Mouse (Mus musculus): ENCODE measurements around the gene Bphl. TPM values are rescaled to one million over a fixed set of nuclear protein-coding genes. Genes with fewer than 3 reads are reported as not detected.

Bphl gene
- polyA plus RNA-seq, 1 experiment from 2014 or later = 36.1 TPM

- no peaks in the 10 kb centered on the region for H3K9me3 ChIP-seq (ENCODE audit: control insufficient read depth, low read depth, low read length)
- WGBS = 94% methylated on average over 1 of the region's 1 CpGs
- peaks cover 51% of the 10 kb centered on the region for H3K36me3 ChIP-seq (ENCODE audit: control insufficient read depth, insufficient read depth, low read length)
- H3K9ac ChIP-seq (replicated peaks; ENCODE audit: low read depth, low read length) = no peak overlapping the region
- no peaks in the 10 kb centered on the region for H3K27me3 ChIP-seq (ENCODE audit: control insufficient read depth, insufficient read depth, low read length)
- H3K4me2 ChIP-seq (replicated peaks; ENCODE audit: low read depth, low read length) = no peak overlapping the region
- H3K4me3 ChIP-seq (ENCODE audit: low read depth, low read length) = no peak overlapping the region
- H3K4me1 ChIP-seq (ENCODE audit: control insufficient read depth, insufficient read depth, low read length) = no peaks in the 10 kb centered on the region
- ATAC-seq (ENCODE audit: insufficient number of reproducible peaks, insufficient read depth, low FRiP score, low read depth) = no peak
- no peak overlapping the region for H3K27ac ChIP-seq (ENCODE audit: low read length)
Measured at GRCm38 (mm10) chr13:34018521-34018920, 18.9 kb upstream of the Bphl start.

- H3K9ac ChIP-seq (replicated peaks; ENCODE audit: low read depth, low read length) = no peak overlapping the region
Measured at GRCm38 (mm10) chr13:34021998-34022397, 15.4 kb upstream of the Bphl start.

GRCm38 (mm10) chr13:34032041-34032440, 5.4 kb upstream of the Bphl start:
- WGBS = 83% methylated on average over 2 of the region's 2 CpGs
- Histone ChIP-seq H3K4me1 (ENCODE audit: control insufficient read depth, insufficient read depth, low read length) (peaks cover under 1% of the 10 kb centered on the region; the same call in 1 of the 2 replicates), H3K36me3 (ENCODE audit: control insufficient read depth, insufficient read depth, low read length) (peaks cover 31% of the 10 kb centered on the region), H3K9ac (replicated peaks; ENCODE audit: low read depth, low read length) (no peak overlapping the region), H3K27me3 (ENCODE audit: control insufficient read depth, insufficient read depth, low read length) (no peaks in the 10 kb centered on the region), H3K4me3 (ENCODE audit: low read depth, low read length) (no peak overlapping the region), H3K4me2 (replicated peaks; ENCODE audit: low read depth, low read length) (no peak overlapping the region), H3K9me3 (ENCODE audit: control insufficient read depth, low read depth, low read length) (no peaks in the 10 kb centered on the region), H3K27ac (ENCODE audit: low read length) (no peak overlapping the region)
- no peak for ATAC-seq (ENCODE audit: insufficient number of reproducible peaks, insufficient read depth, low FRiP score, low read depth)

More at GRCm38 (mm10) chr13:34021998-34022397, 15.4 kb upstream of the Bphl start:
- no peak overlapping the region for H3K4me2 ChIP-seq (replicated peaks; ENCODE audit: low read depth, low read length)
- WGBS = 71% methylated on average over 2 of the region's 2 CpGs
- no peaks in the 10 kb centered on the region for H3K4me1 ChIP-seq (ENCODE audit: control insufficient read depth, insufficient read depth, low read length)
- H3K4me3 ChIP-seq (ENCODE audit: low read depth, low read length) = no peak overlapping the region
- H3K27me3 ChIP-seq (ENCODE audit: control insufficient read depth, insufficient read depth, low read length) = no peaks in the 10 kb centered on the region
- no peak for ATAC-seq (ENCODE audit: insufficient number of reproducible peaks, insufficient read depth, low FRiP score, low read depth)
- peaks cover 34% of the 10 kb centered on the region for H3K36me3 ChIP-seq (ENCODE audit: control insufficient read depth, insufficient read depth, low read length)
- H3K27ac ChIP-seq (ENCODE audit: low read length) = no peak overlapping the region
- H3K9me3 ChIP-seq (ENCODE audit: control insufficient read depth, low read depth, low read length) = no peaks in the 10 kb centered on the region

GRCm38 (mm10) chr13:34035424-34035823, 2.0 kb upstream of the Bphl start:
- Histone ChIP-seq H3K4me3 (ENCODE audit: low read depth, low read length) (no peak overlapping the region), H3K27ac (ENCODE audit: low read length) (no peak overlapping the region), H3K9ac (replicated peaks; ENCODE audit: low read depth, low read length) (no peak overlapping the region), H3K4me2 (replicated peaks; ENCODE audit: low read depth, low read length) (no peak overlapping the region), H3K4me1 (ENCODE audit: control insufficient read depth, insufficient read depth, low read length) (peaks cover 16% of the 10 kb centered on the region; the same call in 1 of the 2 replicates), H3K36me3 (ENCODE audit: control insufficient read depth, insufficient read depth, low read length) (peaks cover 14% of the 10 kb centered on the region; the same call in 1 of the 2 replicates), H3K27me3 (ENCODE audit: control insufficient read depth, insufficient read depth, low read length) (no peaks in the 10 kb centered on the region), H3K9me3 (ENCODE audit: control insufficient read depth, low read depth, low read length) (no peaks in the 10 kb centered on the region)
- 75% methylated on average over 3 of the region's 3 CpGs for WGBS
- ATAC-seq (ENCODE audit: insufficient number of reproducible peaks, insufficient read depth, low FRiP score, low read depth) = no peak

GRCm38 (mm10) chr13:34036726-34037125, 671 bp upstream of the Bphl start:
- no peaks in the 10 kb centered on the region for H3K27me3 ChIP-seq (ENCODE audit: control insufficient read depth, insufficient read depth, low read length)
- no peak overlapping the region; the same call in 1 of the 2 replicates for H3K27ac ChIP-seq (ENCODE audit: low read length)
- peaks cover 10% of the 10 kb centered on the region; the same call in 1 of the 2 replicates for H3K36me3 ChIP-seq (ENCODE audit: control insufficient read depth, insufficient read depth, low read length)
- no peak for ATAC-seq (ENCODE audit: insufficient number of reproducible peaks, insufficient read depth, low FRiP score, low read depth)
- WGBS = 71% methylated on average over 5 of the region's 5 CpGs
- H3K4me1 ChIP-seq (ENCODE audit: control insufficient read depth, insufficient read depth, low read length) = peaks cover 16% of the 10 kb centered on the region; the same call in 1 of the 2 replicates
- no peaks in the 10 kb centered on the region for H3K9me3 ChIP-seq (ENCODE audit: control insufficient read depth, low read depth, low read length)
- no peak overlapping the region for H3K9ac ChIP-seq (replicated peaks; ENCODE audit: low read depth, low read length)
- no peak overlapping the region for H3K4me3 ChIP-seq (ENCODE audit: low read depth, low read length)
- H3K4me2 ChIP-seq (replicated peaks; ENCODE audit: low read depth, low read length) = no peak overlapping the region

GRCm38 (mm10) chr13:34038056-34038432, 647 bp downstream of the Bphl start:
- 43% methylated on average over 5 of the region's 5 CpGs for WGBS
- no peak for ATAC-seq (ENCODE audit: insufficient number of reproducible peaks, insufficient read depth, low FRiP score, low read depth)
- Histone ChIP-seq H3K4me3 (ENCODE audit: low read depth, low read length) (peak overlapping the region; percentile 71), H3K27me3 (ENCODE audit: control insufficient read depth, insufficient read depth, low read length) (no peaks in the 10 kb centered on the region), H3K36me3 (ENCODE audit: control insufficient read depth, insufficient read depth, low read length) (peaks cover 4% of the 10 kb centered on the region; the same call in 1 of the 2 replicates), H3K9me3 (ENCODE audit: control insufficient read depth, low read depth, low read length) (no peaks in the 10 kb centered on the region), H3K27ac (ENCODE audit: low read length) (peak overlapping the region; percentile 73), H3K9ac (replicated peaks; ENCODE audit: low read depth, low read length) (peak overlapping the region; percentile 83), H3K4me2 (replicated peaks; ENCODE audit: low read depth, low read length) (peak overlapping the region; percentile 82), H3K4me1 (ENCODE audit: control insufficient read depth, insufficient read depth, low read length) (peaks cover 16% of the 10 kb centered on the region; the same call in 1 of the 2 replicates)

GRCm38 (mm10) chr13:34038901-34039341, 1.5 kb downstream of the Bphl start:
- Histone ChIP-seq H3K36me3 (ENCODE audit: control insufficient read depth, insufficient read depth, low read length) (no peaks in the 10 kb centered on the region), H3K4me1 (ENCODE audit: control insufficient read depth, insufficient read depth, low read length) (peaks cover 16% of the 10 kb centered on the region; the same call in 1 of the 2 replicates), H3K9ac (replicated peaks; ENCODE audit: low read depth, low read length) (no peak overlapping the region), H3K4me2 (replicated peaks; ENCODE audit: low read depth, low read length) (peak overlapping the region; percentile 82), H3K27me3 (ENCODE audit: control insufficient read depth, insufficient read depth, low read length) (no peaks in the 10 kb centered on the region), H3K9me3 (ENCODE audit: control insufficient read depth, low read depth, low read length) (no peaks in the 10 kb centered on the region), H3K4me3 (ENCODE audit: low read depth, low read length) (0 out of 2 replicates have a peak overlapping the region, but pooled peaks have one; percentile 71), H3K27ac (ENCODE audit: low read length) (no peak overlapping the region)
- no peak for ATAC-seq (ENCODE audit: insufficient number of reproducible peaks, insufficient read depth, low FRiP score, low read depth)
- 32% methylated on average over 8 of the region's 8 CpGs for WGBS

- Histone ChIP-seq H3K4me3 (ENCODE audit: low read depth, low read length) (no peak overlapping the region), H3K9me3 (ENCODE audit: control insufficient read depth, low read depth, low read length) (no peaks in the 10 kb centered on the region), H3K27me3 (ENCODE audit: control insufficient read depth, insufficient read depth, low read length) (no peaks in the 10 kb centered on the region), H3K9ac (replicated peaks; ENCODE audit: low read depth, low read length) (no peak overlapping the region), H3K4me1 (ENCODE audit: control insufficient read depth, insufficient read depth, low read length) (peaks cover 19% of the 10 kb centered on the region; the same call in 1 of the 2 replicates), H3K4me2 (replicated peaks; ENCODE audit: low read depth, low read length) (no peak overlapping the region), H3K27ac (ENCODE audit: low read length) (no peak overlapping the region), H3K36me3 (ENCODE audit: control insufficient read depth, insufficient read depth, low read length) (no peaks in the 10 kb centered on the region)
- WGBS = 87% methylated on average over 3 of the region's 3 CpGs
- ATAC-seq (ENCODE audit: insufficient number of reproducible peaks, insufficient read depth, low FRiP score, low read depth) = no peak
Measured at GRCm38 (mm10) chr13:34040091-34040490, 2.7 kb downstream of the Bphl start.

Measured in stomach, embryonic 14.5 days (tissue).